Mouse (Mus musculus): ENCODE data around the gene Sox2. TPM values are rescaled to one million over a fixed set of nuclear protein-coding genes. Genes with fewer than 3 reads are reported as not detected.

The Sox2 gene
- polyA plus RNA-seq, 1 experiment from 2014 or later = 16.8 TPM

DNA sequence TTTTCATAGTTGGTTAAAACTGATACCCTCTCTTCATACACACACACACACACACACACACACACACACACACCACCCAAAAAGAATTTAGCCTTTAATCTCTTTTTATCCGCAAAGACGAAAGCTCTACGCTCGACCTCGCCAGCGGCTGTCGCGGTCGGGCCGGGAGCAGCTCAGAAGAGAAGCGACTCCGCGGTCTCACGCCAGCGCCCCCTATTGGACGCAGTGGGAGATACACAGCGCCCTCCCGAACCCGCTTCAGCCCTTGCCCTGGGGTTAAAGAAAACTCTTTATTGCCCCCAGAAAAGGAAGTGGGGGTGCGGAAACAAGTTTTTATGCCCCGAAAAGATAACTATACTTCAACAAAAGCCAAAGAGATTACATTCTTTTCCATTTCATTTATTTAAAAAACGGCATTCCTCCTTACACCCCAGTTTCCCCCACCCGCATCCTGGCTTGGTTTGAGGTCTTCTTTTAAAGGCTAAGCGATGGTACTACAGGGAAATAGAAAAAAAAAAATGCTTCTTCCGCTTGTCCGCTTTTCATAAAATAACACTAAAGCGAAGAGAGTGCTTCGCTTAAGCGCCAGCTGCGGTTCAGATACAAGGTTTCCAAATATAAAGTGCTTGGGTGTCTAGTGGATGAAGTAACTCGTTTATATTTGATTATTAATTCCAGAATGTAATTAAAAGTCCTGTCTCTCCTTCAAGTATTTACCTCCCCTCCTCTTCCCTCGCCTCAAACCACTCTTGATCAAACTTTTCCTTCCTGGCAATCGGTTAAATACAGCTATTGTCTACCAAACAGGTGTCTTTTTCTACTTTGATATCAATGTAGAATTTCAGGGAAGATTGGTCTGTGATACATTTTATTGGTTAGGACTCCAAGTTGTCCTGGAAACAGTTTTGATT lies 9.3 kb upstream of the Sox2 start:
- 0 out of 2 replicates have a peak overlapping the region, but pooled peaks have one; percentile 76 for H3K27ac ChIP-seq (replicated peaks; ENCODE audit: low read depth, low read length)
- H3K9me3 ChIP-seq (ENCODE audit: control insufficient read depth, low read length) = no peaks in the 10 kb centered on the region
- H3K9ac ChIP-seq (replicated peaks; ENCODE audit: low read length) = no peak overlapping the region; the same call in 1 of the 2 replicates
- peak overlapping the region; percentile 25 for H3K4me3 ChIP-seq (replicated peaks; ENCODE audit: low read depth, low read length)
- DNase-seq (peak; percentile 89), ATAC-seq (ENCODE audit: low FRiP score, low TSS enrichment) (peak; percentile 36; the same call in 1 of the 2 replicates)
- peak overlapping the region; percentile 62 for H3K4me2 ChIP-seq (ENCODE audit: low read length)
- WGBS = 8% methylated on average over 33 of the region's 33 CpGs
- no peaks in the 10 kb centered on the region for H3K36me3 ChIP-seq (ENCODE audit: control insufficient read depth, insufficient read depth, low read length)
- peaks cover 23% of the 10 kb centered on the region; the same call in 1 of the 2 replicates for H3K4me1 ChIP-seq (ENCODE audit: control insufficient read depth, insufficient read depth, low read length)
- peaks cover 9% of the 10 kb centered on the region; the same call in 1 of the 2 replicates for H3K27me3 ChIP-seq (ENCODE audit: control insufficient read depth, insufficient read depth, low read length)

DNA sequence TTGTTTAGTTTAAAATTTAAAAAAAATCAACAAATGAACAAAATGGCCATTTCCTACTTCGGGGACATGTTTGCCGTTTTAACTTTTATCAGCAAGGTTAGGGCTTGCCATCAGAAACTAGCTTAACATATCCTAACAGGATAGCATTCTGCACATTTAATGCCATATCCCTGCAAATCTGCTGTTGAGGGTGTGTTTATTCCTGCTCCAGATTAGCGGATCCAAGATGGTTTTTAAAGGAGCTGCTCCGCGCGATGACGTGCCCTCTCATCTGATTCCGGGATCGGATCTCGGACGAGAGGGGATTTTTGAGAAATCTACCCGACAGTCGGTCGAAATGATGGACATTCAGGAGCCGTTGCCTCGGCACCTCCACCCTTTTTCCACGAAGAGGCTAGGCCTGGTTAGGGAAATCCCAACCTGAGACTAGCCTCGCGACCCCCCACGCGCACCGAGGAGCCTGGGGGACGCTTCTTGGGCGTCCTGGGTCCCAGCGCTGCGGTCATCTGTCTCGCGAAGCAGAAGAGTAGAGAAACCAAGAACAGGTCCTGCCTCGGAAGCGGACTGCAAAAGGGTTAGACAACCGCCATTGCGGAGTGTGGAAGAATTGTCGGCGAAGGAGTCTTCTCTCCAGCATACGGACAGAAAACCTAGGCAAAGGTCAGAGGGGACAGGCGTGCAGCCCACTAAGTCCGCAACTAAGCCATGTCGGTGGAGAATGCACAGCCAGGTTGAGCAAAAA lies 8.3 kb upstream of the Sox2 start:
- peak; percentile 62 for DNase-seq
- no peak for ATAC-seq (ENCODE audit: low FRiP score, low TSS enrichment)
- Histone ChIP-seq H3K9me3 (ENCODE audit: control insufficient read depth, low read length) (no peaks in the 10 kb centered on the region), H3K4me3 (replicated peaks; ENCODE audit: low read depth, low read length) (peak overlapping the region; percentile 32), H3K27ac (replicated peaks; ENCODE audit: low read depth, low read length) (peak overlapping the region; percentile 76), H3K36me3 (ENCODE audit: control insufficient read depth, insufficient read depth, low read length) (no peaks in the 10 kb centered on the region), H3K4me2 (ENCODE audit: low read length) (peak overlapping the region; percentile 62), H3K27me3 (ENCODE audit: control insufficient read depth, insufficient read depth, low read length) (peaks cover 9% of the 10 kb centered on the region; the same call in 1 of the 2 replicates), H3K9ac (replicated peaks; ENCODE audit: low read length) (peak overlapping the region; percentile 57), H3K4me1 (ENCODE audit: control insufficient read depth, insufficient read depth, low read length) (peaks cover 29% of the 10 kb centered on the region; the same call in 1 of the 2 replicates)
- WGBS = 2% methylated on average over 38 of the region's 38 CpGs

DNA sequence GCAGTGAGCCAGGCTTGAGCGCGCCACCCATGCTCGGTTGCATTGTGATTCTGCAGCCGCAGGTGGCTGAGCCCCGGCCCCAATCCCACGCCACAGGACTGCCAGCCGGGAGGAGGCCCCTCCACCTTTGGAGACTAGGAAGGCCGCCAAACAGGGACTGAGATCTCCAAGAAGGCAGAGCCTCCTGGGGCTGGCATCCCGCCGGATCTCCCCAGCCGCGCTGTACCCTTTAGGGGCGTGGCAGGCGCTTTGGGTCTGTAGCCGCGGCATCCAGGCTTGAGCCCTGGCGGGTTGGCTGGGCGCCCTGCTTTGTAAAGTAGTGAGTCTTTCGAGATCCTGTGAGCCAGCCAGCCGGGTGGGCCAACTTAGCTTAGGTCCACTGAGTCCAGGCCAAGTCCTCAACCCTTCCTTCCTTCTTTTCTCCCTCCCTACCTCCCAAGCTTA lies 7.7 kb upstream of the Sox2 start:
- peak overlapping the region; percentile 76 for H3K27ac ChIP-seq (replicated peaks; ENCODE audit: low read depth, low read length)
- H3K4me3 ChIP-seq (replicated peaks; ENCODE audit: low read depth, low read length) = peak overlapping the region; percentile 32
- no peaks in the 10 kb centered on the region for H3K36me3 ChIP-seq (ENCODE audit: control insufficient read depth, insufficient read depth, low read length)
- under 1% methylated on average over 20 of the region's 20 CpGs for WGBS
- H3K9ac ChIP-seq (replicated peaks; ENCODE audit: low read length) = peak overlapping the region; percentile 57
- no peaks in the 10 kb centered on the region for H3K9me3 ChIP-seq (ENCODE audit: control insufficient read depth, low read length)
- H3K4me2 ChIP-seq (ENCODE audit: low read length) = peak overlapping the region; percentile 62
- DNase-seq = peak; percentile 87
- H3K27me3 ChIP-seq (ENCODE audit: control insufficient read depth, insufficient read depth, low read length) = peaks cover 9% of the 10 kb centered on the region; the same call in 1 of the 2 replicates
- peak; percentile 54 for ATAC-seq (ENCODE audit: low FRiP score, low TSS enrichment)
- peaks cover 25% of the 10 kb centered on the region; the same call in 1 of the 2 replicates for H3K4me1 ChIP-seq (ENCODE audit: control insufficient read depth, insufficient read depth, low read length)

DNA sequence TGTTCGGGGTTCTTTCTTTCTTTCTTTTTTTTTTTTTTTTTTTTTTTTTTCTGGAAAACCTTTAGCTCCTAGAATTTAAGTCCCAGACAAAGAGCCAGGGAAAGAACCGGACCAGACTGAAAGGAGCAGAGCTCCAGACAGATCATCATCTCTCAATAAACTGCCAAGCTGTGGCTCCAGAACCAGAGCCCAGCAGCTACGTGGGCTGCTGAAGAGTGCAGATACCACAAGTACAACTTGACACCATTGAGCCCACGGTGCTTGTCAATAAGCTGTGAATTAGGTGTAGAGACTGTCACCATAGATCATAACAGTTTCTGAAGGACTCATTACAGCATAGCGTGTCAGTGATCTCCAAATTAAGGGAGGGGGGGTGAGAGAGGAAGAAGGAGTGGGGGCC lies 7.1 kb upstream of the Sox2 start:
- peak overlapping the region; percentile 62 for H3K4me2 ChIP-seq (ENCODE audit: low read length)
- peak overlapping the region; percentile 76; the same call in 1 of the 2 replicates for H3K27ac ChIP-seq (replicated peaks; ENCODE audit: low read depth, low read length)
- H3K36me3 ChIP-seq (ENCODE audit: control insufficient read depth, insufficient read depth, low read length) = no peaks in the 10 kb centered on the region
- no peaks in the 10 kb centered on the region for H3K9me3 ChIP-seq (ENCODE audit: control insufficient read depth, low read length)
- DNase-seq (peak; percentile 42), ATAC-seq (ENCODE audit: low FRiP score, low TSS enrichment) (no peak)
- 0 out of 2 replicates have a peak overlapping the region, but pooled peaks have one; percentile 5 for H3K9ac ChIP-seq (replicated peaks; ENCODE audit: low read length)
- peaks cover 9% of the 10 kb centered on the region; the same call in 1 of the 2 replicates for H3K27me3 ChIP-seq (ENCODE audit: control insufficient read depth, insufficient read depth, low read length)
- H3K4me3 ChIP-seq (replicated peaks; ENCODE audit: low read depth, low read length) = no peak overlapping the region
- 23% methylated on average over 5 of the region's 5 CpGs for WGBS
- H3K4me1 ChIP-seq (ENCODE audit: control insufficient read depth, insufficient read depth, low read length) = peaks cover 23% of the 10 kb centered on the region; the same call in 1 of the 2 replicates

DNA sequence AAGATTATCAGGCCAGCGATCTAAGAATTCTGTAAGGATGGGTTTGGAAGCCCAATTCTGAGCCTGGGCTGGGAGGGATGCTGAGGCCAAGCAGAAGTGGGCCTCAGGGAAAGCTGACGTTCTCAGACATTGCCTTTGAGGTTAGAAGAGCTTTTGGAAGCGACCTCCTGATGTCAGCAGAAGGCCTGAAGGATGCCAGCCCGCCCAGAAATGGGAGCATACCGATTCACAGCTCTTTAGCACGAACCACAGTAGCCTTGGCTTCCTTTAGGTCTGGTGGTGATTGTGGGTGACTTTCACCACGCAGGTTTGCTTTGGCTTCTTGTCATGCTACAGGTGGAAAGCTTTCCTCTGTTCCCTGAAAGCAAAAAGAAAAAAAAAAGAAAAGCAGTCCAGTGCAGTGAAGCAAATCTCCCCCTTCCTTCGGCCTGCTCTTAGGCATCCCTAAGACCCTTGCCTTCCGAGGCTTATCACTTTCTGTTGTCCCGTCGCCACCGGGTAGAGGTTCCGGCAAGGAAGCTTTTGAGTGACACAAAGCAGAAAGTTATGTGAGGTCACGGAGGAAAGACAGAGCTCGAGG lies 6.6 kb upstream of the Sox2 start:
- ATAC-seq (ENCODE audit: low FRiP score, low TSS enrichment) = no peak
- H3K36me3 ChIP-seq (ENCODE audit: control insufficient read depth, insufficient read depth, low read length) = no peaks in the 10 kb centered on the region
- H3K4me1 ChIP-seq (ENCODE audit: control insufficient read depth, insufficient read depth, low read length) = peaks cover 21% of the 10 kb centered on the region; the same call in 1 of the 2 replicates
- peak; percentile 36 for DNase-seq
- peak overlapping the region; percentile 76; the same call in 1 of the 2 replicates for H3K27ac ChIP-seq (replicated peaks; ENCODE audit: low read depth, low read length)
- 17% methylated on average over 15 of the region's 15 CpGs for WGBS
- H3K4me3 ChIP-seq (replicated peaks; ENCODE audit: low read depth, low read length) = no peak overlapping the region
- H3K4me2 ChIP-seq (ENCODE audit: low read length) = peak overlapping the region; percentile 62
- no peaks in the 10 kb centered on the region for H3K9me3 ChIP-seq (ENCODE audit: control insufficient read depth, low read length)
- peaks cover 9% of the 10 kb centered on the region; the same call in 1 of the 2 replicates for H3K27me3 ChIP-seq (ENCODE audit: control insufficient read depth, insufficient read depth, low read length)
- 0 out of 2 replicates have a peak overlapping the region, but pooled peaks have one; percentile 5 for H3K9ac ChIP-seq (replicated peaks; ENCODE audit: low read length)

DNA sequence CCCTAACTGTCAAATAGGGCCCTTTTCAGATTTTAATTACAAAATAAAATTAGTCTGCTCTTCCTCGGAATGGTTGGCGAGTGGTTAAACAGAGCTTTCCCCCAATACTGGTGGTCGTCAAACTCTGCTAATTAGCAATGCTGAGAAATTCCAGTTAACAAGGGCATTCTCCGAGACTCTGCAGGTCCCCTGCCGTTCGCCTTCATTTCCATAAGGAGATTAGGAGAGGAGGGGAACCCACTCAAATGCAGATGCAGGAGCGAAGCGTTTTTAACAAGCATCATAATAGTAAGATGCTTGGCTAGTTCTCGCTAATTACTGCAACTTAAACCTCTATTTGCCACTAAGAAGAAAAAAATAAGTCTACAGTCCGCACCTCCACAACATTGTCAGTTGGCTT lies 4.0 kb upstream of the Sox2 start:
- Histone ChIP-seq H3K27ac (replicated peaks; ENCODE audit: low read depth, low read length) (no peak overlapping the region; the same call in 1 of the 2 replicates), H3K9ac (replicated peaks; ENCODE audit: low read length) (no peak overlapping the region), H3K9me3 (ENCODE audit: control insufficient read depth, low read length) (no peaks in the 10 kb centered on the region), H3K4me3 (replicated peaks; ENCODE audit: low read depth, low read length) (no peak overlapping the region), H3K4me1 (ENCODE audit: control insufficient read depth, insufficient read depth, low read length) (peaks cover 25% of the 10 kb centered on the region), H3K4me2 (ENCODE audit: low read length) (peak overlapping the region; percentile 33), H3K36me3 (ENCODE audit: control insufficient read depth, insufficient read depth, low read length) (no peaks in the 10 kb centered on the region), H3K27me3 (ENCODE audit: control insufficient read depth, insufficient read depth, low read length) (peaks cover 17% of the 10 kb centered on the region; the same call in 1 of the 2 replicates)
- DNase-seq (peak; percentile 74), ATAC-seq (ENCODE audit: low FRiP score, low TSS enrichment) (no peak)
- 1% methylated on average over 10 of the region's 10 CpGs for WGBS

DNA sequence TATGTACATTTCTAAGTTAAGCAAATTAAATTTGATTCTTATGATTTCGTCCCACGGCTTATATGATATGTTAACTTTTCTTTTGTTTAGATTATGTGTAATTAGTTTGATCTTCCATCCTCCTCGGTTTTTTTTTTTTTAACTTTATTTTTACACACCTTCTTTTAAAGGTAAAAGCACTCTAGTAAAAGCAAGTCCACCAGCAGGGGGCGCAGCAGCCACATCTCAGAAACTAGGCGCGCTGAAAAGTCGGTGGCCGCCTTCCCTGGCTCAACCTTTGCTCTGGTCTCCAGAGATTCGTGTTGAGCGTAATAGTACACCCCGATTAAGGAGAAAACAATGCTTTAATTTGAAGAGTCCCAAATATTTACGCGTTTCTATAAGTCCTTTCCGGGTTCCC lies 2.5 kb upstream of the Sox2 start:
- WGBS = 1% methylated on average over 14 of the region's 14 CpGs
- H3K36me3 ChIP-seq (ENCODE audit: control insufficient read depth, insufficient read depth, low read length) = no peaks in the 10 kb centered on the region
- peaks cover 18% of the 10 kb centered on the region; the same call in 1 of the 2 replicates for H3K27me3 ChIP-seq (ENCODE audit: control insufficient read depth, insufficient read depth, low read length)
- DNase-seq = peak; percentile 95
- H3K27ac ChIP-seq (replicated peaks; ENCODE audit: low read depth, low read length) = no peak overlapping the region
- no peak overlapping the region for H3K4me3 ChIP-seq (replicated peaks; ENCODE audit: low read depth, low read length)
- H3K9me3 ChIP-seq (ENCODE audit: control insufficient read depth, low read length) = no peaks in the 10 kb centered on the region
- no peak overlapping the region for H3K9ac ChIP-seq (replicated peaks; ENCODE audit: low read length)
- peaks cover 18% of the 10 kb centered on the region for H3K4me1 ChIP-seq (ENCODE audit: control insufficient read depth, insufficient read depth, low read length)
- peak overlapping the region; percentile 71 for H3K4me2 ChIP-seq (ENCODE audit: low read length)
- no peak for ATAC-seq (ENCODE audit: low FRiP score, low TSS enrichment)
